Mouse (Mus musculus): ENCODE measurements around the gene Eri2. TPM values are rescaled to one million over a fixed set of nuclear protein-coding genes. Genes with fewer than 3 reads are reported as not detected.

Eri2 gene
- total and polyA plus RNA-seq, 2 experiments from 2014 or later, result 5.6 to 12.1 TPM

DNA sequence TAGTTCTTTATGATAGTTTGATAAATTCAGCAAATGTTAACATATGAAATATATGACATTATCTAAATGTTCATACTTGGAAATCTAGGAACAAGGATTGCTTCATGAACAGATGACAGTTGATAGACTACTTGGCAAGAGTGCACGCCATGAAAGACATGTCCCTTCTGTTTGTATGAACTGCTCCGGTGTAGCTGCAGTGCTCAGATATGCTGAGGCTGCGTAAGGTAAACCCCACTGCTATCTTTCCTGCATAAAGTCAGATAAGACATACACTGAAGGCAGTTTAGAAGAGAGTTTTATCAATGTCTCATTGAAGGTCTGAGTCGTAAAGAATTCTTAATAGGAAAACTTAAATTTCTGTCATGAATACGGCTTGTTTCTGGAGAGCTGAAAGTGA, 8.9 kb downstream of the Eri2 start:
- Histone ChIP-seq H3K9me3 (replicated peaks; ENCODE audit: control insufficient read depth, low read length) (no peaks in the 10 kb centered on the region), H3K4me3 (ENCODE audit: low read depth, low read length) (no peak overlapping the region), H3K4me2 (ENCODE audit: low read depth, low read length) (no peak overlapping the region), H3K4me1 (ENCODE audit: control insufficient read depth, insufficient read depth) (no peaks in the 10 kb centered on the region), H3K36me3 (replicated peaks; ENCODE audit: control insufficient read depth, insufficient read depth, low read length) (peaks cover 51% of the 10 kb centered on the region), H3K27me3 (ENCODE audit: control insufficient read depth, insufficient read depth, low read length) (no peaks in the 10 kb centered on the region), H3K27ac (ENCODE audit: low read depth) (no peak overlapping the region), H3K9ac (replicated peaks; ENCODE audit: low read depth, low read length) (no peak overlapping the region)
- WGBS, result 82% methylated on average over 5 of the region's 5 CpGs
- no peak for TF ChIP-seq EP300 (IDR thresholded peaks at IDR 0.05; ENCODE audit: low read depth)
- TF ChIP-seq CTCF (IDR thresholded peaks at IDR 0.05; ENCODE audit: low read depth), result no peak
- DNase-seq (ENCODE audit: low spot score) (no peak), ATAC-seq (ENCODE audit: insufficient read depth, low read depth) (no peak)

GRCm38 (mm10) chr7:119783453-119783852, 10.4 kb downstream of the Eri2 start:
- Histone ChIP-seq H3K4me3 (ENCODE audit: low read depth, low read length) (no peak overlapping the region), H3K27me3 (ENCODE audit: control insufficient read depth, insufficient read depth, low read length) (no peaks in the 10 kb centered on the region), H3K4me1 (ENCODE audit: control insufficient read depth, insufficient read depth) (no peaks in the 10 kb centered on the region), H3K27ac (ENCODE audit: low read depth) (no peak overlapping the region), H3K4me2 (ENCODE audit: low read depth, low read length) (no peak overlapping the region), H3K9ac (replicated peaks; ENCODE audit: low read depth, low read length) (no peak overlapping the region), H3K9me3 (replicated peaks; ENCODE audit: control insufficient read depth, low read length) (no peaks in the 10 kb centered on the region), H3K36me3 (replicated peaks; ENCODE audit: control insufficient read depth, insufficient read depth, low read length) (peaks cover 38% of the 10 kb centered on the region)
- ATAC-seq (ENCODE audit: insufficient read depth, low read depth) (no peak), DNase-seq (ENCODE audit: low spot score) (no peak)
- TF ChIP-seq EP300 (IDR thresholded peaks at IDR 0.05; ENCODE audit: low read depth), result no peak
- TF ChIP-seq CTCF (IDR thresholded peaks at IDR 0.05; ENCODE audit: low read depth), result no peak
- 94% methylated on average over 2 of the region's 2 CpGs for WGBS

GRCm38 (mm10) chr7:119769895-119770294, 24.0 kb downstream of the Eri2 start:
- WGBS, result 84% methylated on average over 8 of the region's 8 CpGs
- no peak overlapping the region for H3K27ac ChIP-seq (ENCODE audit: low read depth)
- H3K36me3 ChIP-seq (replicated peaks; ENCODE audit: control insufficient read depth, insufficient read depth, low read length), result no peaks in the 10 kb centered on the region
- H3K9me3 ChIP-seq (replicated peaks; ENCODE audit: control insufficient read depth, low read length), result no peaks in the 10 kb centered on the region
- no peak for DNase-seq (ENCODE audit: low spot score)
- H3K9ac ChIP-seq (replicated peaks; ENCODE audit: low read depth, low read length), result no peak overlapping the region
- no peak overlapping the region for H3K4me3 ChIP-seq (ENCODE audit: low read depth, low read length)
- no peak for ATAC-seq (ENCODE audit: insufficient read depth, low read depth)
- no peaks in the 10 kb centered on the region for H3K27me3 ChIP-seq (ENCODE audit: control insufficient read depth, insufficient read depth, low read length)
- no peak overlapping the region for H3K4me2 ChIP-seq (ENCODE audit: low read depth, low read length)
- TF ChIP-seq EP300 (IDR thresholded peaks at IDR 0.05; ENCODE audit: low read depth) (no peak), CTCF (IDR thresholded peaks at IDR 0.05; ENCODE audit: low read depth) (no peak)
- H3K4me1 ChIP-seq (ENCODE audit: control insufficient read depth, insufficient read depth), result no peaks in the 10 kb centered on the region

- DNase-seq (ENCODE audit: low spot score), result no peak
- no peaks in the 10 kb centered on the region for H3K4me1 ChIP-seq (ENCODE audit: control insufficient read depth, insufficient read depth)
- H3K27ac ChIP-seq (ENCODE audit: low read depth), result no peak overlapping the region
- 72% methylated on average over 6 of the region's 6 CpGs for WGBS
- H3K4me3 ChIP-seq (ENCODE audit: low read depth, low read length), result no peak overlapping the region
- H3K9me3 ChIP-seq (replicated peaks; ENCODE audit: control insufficient read depth, low read length), result no peaks in the 10 kb centered on the region
- no peaks in the 10 kb centered on the region for H3K36me3 ChIP-seq (replicated peaks; ENCODE audit: control insufficient read depth, insufficient read depth, low read length)
- TF ChIP-seq EP300 (IDR thresholded peaks at IDR 0.05; ENCODE audit: low read depth) (no peak), CTCF (IDR thresholded peaks at IDR 0.05; ENCODE audit: low read depth) (no peak)
- H3K27me3 ChIP-seq (ENCODE audit: control insufficient read depth, insufficient read depth, low read length), result no peaks in the 10 kb centered on the region
- H3K9ac ChIP-seq (replicated peaks; ENCODE audit: low read depth, low read length), result no peak overlapping the region
- no peak overlapping the region for H3K4me2 ChIP-seq (ENCODE audit: low read depth, low read length)
- no peak for ATAC-seq (ENCODE audit: insufficient read depth, low read depth)
Observed at GRCm38 (mm10) chr7:119766996-119767395, 26.9 kb downstream of the Eri2 start.

DNA sequence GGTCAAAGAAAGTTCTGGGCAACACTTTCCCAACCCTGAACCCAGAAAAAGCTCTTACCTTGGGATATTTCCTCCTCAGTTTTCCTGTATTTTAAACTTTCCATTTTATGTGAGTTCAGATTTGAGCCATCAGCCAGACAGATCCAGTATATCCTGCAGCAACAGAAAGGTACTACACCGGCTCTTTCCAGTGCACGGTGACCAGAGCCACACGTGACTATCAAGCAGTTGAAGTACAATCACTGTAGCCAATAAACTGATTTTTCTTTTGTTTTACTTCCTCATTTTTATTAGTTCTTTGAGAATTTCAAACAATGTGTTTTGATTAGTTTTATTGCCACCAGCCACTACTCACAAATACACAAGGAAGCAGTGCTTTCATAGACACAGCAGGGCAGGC, 29.5 kb downstream of the Eri2 start:
- no peak overlapping the region for H3K4me3 ChIP-seq (ENCODE audit: low read depth, low read length)
- H3K36me3 ChIP-seq (replicated peaks; ENCODE audit: control insufficient read depth, insufficient read depth, low read length), result no peaks in the 10 kb centered on the region
- no peak for TF ChIP-seq CTCF (IDR thresholded peaks at IDR 0.05; ENCODE audit: low read depth)
- TF ChIP-seq EP300 (IDR thresholded peaks at IDR 0.05; ENCODE audit: low read depth), result no peak
- DNase-seq (ENCODE audit: low spot score) (no peak), ATAC-seq (ENCODE audit: insufficient read depth, low read depth) (no peak)
- no peak overlapping the region for H3K27ac ChIP-seq (ENCODE audit: low read depth)
- H3K9me3 ChIP-seq (replicated peaks; ENCODE audit: control insufficient read depth, low read length), result no peaks in the 10 kb centered on the region
- H3K9ac ChIP-seq (replicated peaks; ENCODE audit: low read depth, low read length), result no peak overlapping the region
- WGBS, result 87% methylated on average over 3 of the region's 3 CpGs
- H3K27me3 ChIP-seq (ENCODE audit: control insufficient read depth, insufficient read depth, low read length), result no peaks in the 10 kb centered on the region
- H3K4me2 ChIP-seq (ENCODE audit: low read depth, low read length), result no peak overlapping the region
- H3K4me1 ChIP-seq (ENCODE audit: control insufficient read depth, insufficient read depth), result no peaks in the 10 kb centered on the region

- no peak for ATAC-seq (ENCODE audit: insufficient read depth, low read depth)
- Histone ChIP-seq H3K4me3 (ENCODE audit: low read depth, low read length) (no peak overlapping the region), H3K9me3 (replicated peaks; ENCODE audit: control insufficient read depth, low read length) (no peaks in the 10 kb centered on the region), H3K4me2 (ENCODE audit: low read depth, low read length) (no peak overlapping the region), H3K9ac (replicated peaks; ENCODE audit: low read depth, low read length) (no peak overlapping the region), H3K27ac (ENCODE audit: low read depth) (no peak overlapping the region), H3K36me3 (replicated peaks; ENCODE audit: control insufficient read depth, insufficient read depth, low read length) (no peaks in the 10 kb centered on the region), H3K27me3 (ENCODE audit: control insufficient read depth, insufficient read depth, low read length) (no peaks in the 10 kb centered on the region), H3K4me1 (ENCODE audit: control insufficient read depth, insufficient read depth) (no peaks in the 10 kb centered on the region)
- DNase-seq (ENCODE audit: low spot score), result no peak
- no peak for TF ChIP-seq EP300 (IDR thresholded peaks at IDR 0.05; ENCODE audit: low read depth)
- no peak for TF ChIP-seq CTCF (IDR thresholded peaks at IDR 0.05; ENCODE audit: low read depth)
- 56% methylated on average over 4 of the region's 4 CpGs for WGBS
Observed at GRCm38 (mm10) chr7:119762166-119762697, 31.6 kb downstream of the Eri2 start.
